ENCODE assay signal across 8 mouse cellular contexts in the genomic region with DNA sequence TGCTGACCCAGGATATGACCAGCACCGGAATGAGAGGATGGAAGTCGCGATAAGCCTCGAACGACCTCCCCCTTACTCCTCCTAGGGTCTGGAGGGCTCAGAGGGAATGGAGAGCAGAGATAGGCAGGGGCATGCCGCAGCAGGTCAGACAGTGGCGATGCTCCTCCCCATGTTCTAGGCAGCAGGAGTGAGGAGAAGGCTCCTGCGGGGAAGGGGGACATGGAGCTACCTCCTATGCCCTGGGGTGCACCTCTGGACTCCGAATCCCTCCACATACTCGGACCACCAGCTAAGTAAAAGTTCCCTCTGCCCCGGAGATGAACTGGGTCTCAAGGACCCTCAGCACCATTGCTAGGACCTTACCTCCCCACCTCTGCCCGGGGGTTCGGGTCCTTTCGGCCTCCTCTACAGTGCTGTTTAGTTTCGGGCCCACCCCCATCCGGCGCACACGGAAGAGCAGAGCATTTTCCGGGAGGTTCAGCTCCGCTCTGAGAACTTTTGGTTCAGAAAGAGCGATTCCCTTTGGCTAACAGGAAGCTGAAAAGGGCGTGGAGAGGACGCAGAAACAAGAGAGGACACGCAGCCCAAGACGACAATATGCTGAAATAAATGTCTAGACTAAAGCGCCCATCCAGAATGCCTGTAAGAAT. TPM values are rescaled to one million over a fixed set of nuclear protein-coding genes. Genes with fewer than 3 reads are reported as not detected.
DNase-seq lines count a peak whose midpoint lies in the region; ATAC-seq and TF ChIP-seq lines count a peak whose summit lies in the region.

No protein-coding gene starts in this region.

- peak; percentile 24; the same call in 1 of the 2 replicates for ATAC-seq in embryonic facial prominence, embryonic 15.5 days (ENCODE audit: insufficient number of reproducible peaks, low FRiP score, low TSS enrichment, low read depth)
- peak; percentile 50 for ATAC-seq in hindbrain, embryonic 12.5 days (ENCODE audit: low FRiP score)
- ATAC-seq in midbrain, embryonic 16.5 days, result 0 out of 2 replicates have a peak, but pooled peaks have one; percentile 17

- no peaks in the 10 kb centered on the region; the same call in 1 of the 2 replicates for H3K79me2 ChIP-seq in liver, adult 2 months (ENCODE audit: control insufficient read depth, insufficient read depth, low read length)

- TF ChIP-seq POLR2A in liver, adult 2 months (IDR thresholded peaks at IDR 0.05; ENCODE audit: extremely low read depth, insufficient read depth, low read length), result no peak

- H3K27me3 ChIP-seq in embryonic facial prominence, embryonic 15.5 days, result no peaks in the 10 kb centered on the region
- peaks cover 25% of the 10 kb centered on the region; the same call in 1 of the 2 replicates for H3K27me3 ChIP-seq in hindbrain, embryonic 12.5 days
- no peaks in the 10 kb centered on the region for H3K27me3 ChIP-seq in liver, adult 2 months (ENCODE audit: control insufficient read depth, insufficient read depth, low read length)
- H3K27me3 ChIP-seq in midbrain, embryonic 16.5 days (ENCODE audit: control insufficient read depth, insufficient read depth, low read depth, low read length), result peaks cover 2% of the 10 kb centered on the region; the same call in 1 of the 2 replicates

- no peak for TF ChIP-seq CTCF in layer of hippocampus, adult 2 months (conservative IDR thresholded peaks at IDR 0.05)
- no peak for TF ChIP-seq CTCF in liver, adult 2 months (IDR thresholded peaks at IDR 0.05; ENCODE audit: low read depth, low read length)

- no peaks in the 10 kb centered on the region for H3K9me3 ChIP-seq in embryonic facial prominence, embryonic 15.5 days (replicated peaks)
- H3K9me3 ChIP-seq in hindbrain, embryonic 12.5 days (replicated peaks), result no peaks in the 10 kb centered on the region
- H3K9me3 ChIP-seq in midbrain, embryonic 16.5 days (replicated peaks; ENCODE audit: control insufficient read depth, low read length, poor library complexity, severe bottlenecking), result no peaks in the 10 kb centered on the region

- peak overlapping the region; percentile 87 for H3K27ac ChIP-seq in layer of hippocampus, adult 2 months
- H3K27ac ChIP-seq in embryonic facial prominence, embryonic 15.5 days (replicated peaks), result 0 out of 2 replicates have a peak overlapping the region, but pooled peaks have one; percentile 19
- no peak overlapping the region for H3K27ac ChIP-seq in hindbrain, embryonic 12.5 days
- peak overlapping the region; percentile 48 for H3K27ac ChIP-seq in liver, adult 2 months (replicated peaks; ENCODE audit: insufficient read depth, low read depth, low read length)
- H3K27ac ChIP-seq in midbrain, embryonic 16.5 days (ENCODE audit: low read length), result no peak overlapping the region

- H3K4me2 ChIP-seq in embryonic facial prominence, embryonic 15.5 days (replicated peaks), result peak overlapping the region; percentile 89
- peak overlapping the region; percentile 97 for H3K4me2 ChIP-seq in hindbrain, embryonic 12.5 days (replicated peaks)
- H3K4me2 ChIP-seq in midbrain, embryonic 16.5 days (ENCODE audit: low read length), result peak overlapping the region; percentile 97

- H3K36me3 ChIP-seq in embryonic facial prominence, embryonic 15.5 days, result no peaks in the 10 kb centered on the region
- no peaks in the 10 kb centered on the region for H3K36me3 ChIP-seq in hindbrain, embryonic 12.5 days
- no peaks in the 10 kb centered on the region for H3K36me3 ChIP-seq in liver, adult 2 months (ENCODE audit: control insufficient read depth, insufficient read depth, low read length)
- H3K36me3 ChIP-seq in midbrain, embryonic 16.5 days (ENCODE audit: control insufficient read depth, insufficient read depth, low read length), result no peaks in the 10 kb centered on the region

- H3K9ac ChIP-seq in embryonic facial prominence, embryonic 15.5 days, result peak overlapping the region; percentile 37
- peak overlapping the region; percentile 70 for H3K9ac ChIP-seq in hindbrain, embryonic 12.5 days
- H3K9ac ChIP-seq in liver, adult 2 months (ENCODE audit: low read depth, low read length), result peak overlapping the region; percentile 74
- H3K9ac ChIP-seq in midbrain, embryonic 16.5 days (ENCODE audit: low read depth, low read length), result peak overlapping the region; percentile 72

- H3K4me1 ChIP-seq in embryonic facial prominence, embryonic 15.5 days, result peaks cover 14% of the 10 kb centered on the region
- H3K4me1 ChIP-seq in hindbrain, embryonic 12.5 days, result peaks cover 16% of the 10 kb centered on the region
- H3K4me1 ChIP-seq in liver, adult 2 months (ENCODE audit: control insufficient read depth, insufficient read depth, low read length), result peaks cover 6% of the 10 kb centered on the region
- H3K4me1 ChIP-seq in midbrain, embryonic 16.5 days (ENCODE audit: control insufficient read depth, insufficient read depth, low read length), result peaks cover 6% of the 10 kb centered on the region; the same call in 1 of the 2 replicates

- WGBS in embryonic facial prominence, embryonic 15.5 days, result 3% methylated on average over 26 of the region's 26 CpGs
- 2% methylated on average over 26 of the region's 26 CpGs for WGBS in hindbrain, embryonic 12.5 days
- WGBS in liver, adult 2 months, result 20% methylated on average over 26 of the region's 26 CpGs
- 4% methylated on average over 26 of the region's 26 CpGs for WGBS in midbrain, embryonic 16.5 days

- no peak for DNase-seq in layer of hippocampus, adult 2 months (ENCODE audit: low spot score in 2 of 2)
- no peak for DNase-seq in layer of hippocampus, postnatal 14 days (ENCODE audit: low spot score in 2 of 2)
- DNase-seq in liver, adult 2 months (ENCODE audit: extremely low read depth, low read depth, low spot score), result no peak
- no peak for DNase-seq in urinary bladder, postnatal 10 days (ENCODE audit: low spot score)
- no peak for DNase-seq in cerebellum, adult 11 months

- peak overlapping the region; percentile 74 for H3K4me3 ChIP-seq in layer of hippocampus, adult 2 months
- peak overlapping the region; percentile 61 for H3K4me3 ChIP-seq in embryonic facial prominence, embryonic 15.5 days (replicated peaks)
- H3K4me3 ChIP-seq in hindbrain, embryonic 12.5 days, result peak overlapping the region; percentile 63
- H3K4me3 ChIP-seq in liver, adult 2 months (ENCODE audit: insufficient read depth, low read depth, low read length), result peak overlapping the region; percentile 79
- H3K4me3 ChIP-seq in midbrain, embryonic 16.5 days (ENCODE audit: low read depth, low read length), result peak overlapping the region; percentile 60

RNA-seq across cellular contexts. Expression of gene Dgkh, which starts 7.1 kb away (rescaled TPM):
- total RNA-seq in layer of hippocampus, adult 2 months (2021), result 100 to 1,000 TPM; 110 to 123 TPM
- total RNA-seq in layer of hippocampus, postnatal 14 days (2021), result 10 to 100 TPM; 76.6 to 81.8 TPM
- 1.7 and 1.8 TPM in 2 replicates for polyA plus RNA-seq in embryonic facial prominence, embryonic 15.5 days (2015; fragmentation: Nextera tagmentation; extraction: Ambion mirVana)
- polyA plus RNA-seq in hindbrain, embryonic 12.5 days (2016; fragmentation: Nextera tagmentation; extraction: Ambion mirVana), result 2.8 and 3.6 TPM in 2 replicates
- 1.7 and 1.8 TPM in 2 replicates for total RNA-seq in liver, adult 2 months (2014; rRNA removed)
- 0.14 and 0.24 TPM in 2 replicates for polyA plus RNA-seq in liver, adult 2 months (2012; rRNA removed)
- 2.4 and 2.6 TPM in 2 replicates for polyA plus RNA-seq in midbrain, embryonic 16.5 days (2015; fragmentation: Nextera tagmentation; extraction: Ambion mirVana)

Comparison
In these comparisons a context has a peak if more than half of its experiments do, and no peak if none do; other contexts are left out.
1. H3K27ac ChIP-seq: peak in layer of hippocampus, adult 2 months (single experiment), embryonic facial prominence, embryonic 15.5 days (single experiment) and liver, adult 2 months (single experiment); none in hindbrain, embryonic 12.5 days (single experiment) and midbrain, embryonic 16.5 days (single experiment).
2. Peak in every context shown above with its lines, with median percentiles within 50 percentile points of each other: H3K4me3 ChIP-seq, ATAC-seq, H3K4me2 ChIP-seq and H3K9ac ChIP-seq.